Mouse (Mus musculus): ENCODE results near the gene Slc29a2. TPM values are rescaled to one million over a fixed set of nuclear protein-coding genes. Genes with fewer than 3 reads are reported as not detected.

Gene Slc29a2
- polyA plus RNA-seq, 1 experiment from 2014 or later, result 1.7 TPM

DNA sequence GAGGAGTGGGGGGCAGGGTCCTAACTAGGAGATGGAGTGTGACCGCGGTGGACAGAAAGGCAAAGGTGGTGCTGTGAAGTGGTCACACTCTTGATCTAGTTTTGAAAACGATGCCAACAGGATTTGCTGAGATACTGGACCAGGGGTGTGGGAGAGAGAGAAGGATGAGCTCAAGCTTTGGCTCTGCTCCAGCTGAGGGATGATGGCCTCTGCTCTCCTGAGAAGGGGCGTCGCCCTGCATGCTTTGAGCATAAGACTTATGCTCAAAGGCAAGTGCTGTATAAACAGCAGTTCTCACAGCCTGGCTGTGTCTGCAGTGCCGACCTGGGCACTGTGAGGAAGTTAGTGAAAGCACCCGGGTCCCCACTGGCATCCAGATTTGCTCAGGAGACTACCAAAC lies 41.4 kb downstream of the Slc29a2 start:
- 0 out of 2 replicates have a peak overlapping the region, but pooled peaks have one; percentile 20 for H3K27ac ChIP-seq (replicated peaks)
- TF ChIP-seq CTCF (IDR thresholded peaks at IDR 0.05; ENCODE audit: low read depth), result no peak
- no peak for TF ChIP-seq EP300 (optimal IDR thresholded peaks at IDR 0.05)
- no peaks in the 10 kb centered on the region; the same call in 1 of the 2 replicates for H3K27me3 ChIP-seq (ENCODE audit: control insufficient read depth, insufficient read depth, low read length)
- ATAC-seq (ENCODE audit: low FRiP score, low TSS enrichment) (no peak), DNase-seq (ENCODE audit: low spot score) (no peak)
- no peaks in the 10 kb centered on the region for H3K36me3 ChIP-seq (ENCODE audit: control insufficient read depth, insufficient read depth, low read length)
- no peak overlapping the region for H3K4me2 ChIP-seq (replicated peaks; ENCODE audit: low read depth)
- H3K9ac ChIP-seq (ENCODE audit: low read length), result no peak overlapping the region
- 36% methylated on average over 7 of the region's 7 CpGs for WGBS
- peaks cover 14% of the 10 kb centered on the region; the same call in 1 of the 2 replicates for H3K4me1 ChIP-seq (replicated peaks; ENCODE audit: control insufficient read depth, insufficient read depth)
- H3K4me3 ChIP-seq (ENCODE audit: low read depth, low read length), result no peak overlapping the region
- no peaks in the 10 kb centered on the region for H3K9me3 ChIP-seq (ENCODE audit: control insufficient read depth, low read length)

DNA sequence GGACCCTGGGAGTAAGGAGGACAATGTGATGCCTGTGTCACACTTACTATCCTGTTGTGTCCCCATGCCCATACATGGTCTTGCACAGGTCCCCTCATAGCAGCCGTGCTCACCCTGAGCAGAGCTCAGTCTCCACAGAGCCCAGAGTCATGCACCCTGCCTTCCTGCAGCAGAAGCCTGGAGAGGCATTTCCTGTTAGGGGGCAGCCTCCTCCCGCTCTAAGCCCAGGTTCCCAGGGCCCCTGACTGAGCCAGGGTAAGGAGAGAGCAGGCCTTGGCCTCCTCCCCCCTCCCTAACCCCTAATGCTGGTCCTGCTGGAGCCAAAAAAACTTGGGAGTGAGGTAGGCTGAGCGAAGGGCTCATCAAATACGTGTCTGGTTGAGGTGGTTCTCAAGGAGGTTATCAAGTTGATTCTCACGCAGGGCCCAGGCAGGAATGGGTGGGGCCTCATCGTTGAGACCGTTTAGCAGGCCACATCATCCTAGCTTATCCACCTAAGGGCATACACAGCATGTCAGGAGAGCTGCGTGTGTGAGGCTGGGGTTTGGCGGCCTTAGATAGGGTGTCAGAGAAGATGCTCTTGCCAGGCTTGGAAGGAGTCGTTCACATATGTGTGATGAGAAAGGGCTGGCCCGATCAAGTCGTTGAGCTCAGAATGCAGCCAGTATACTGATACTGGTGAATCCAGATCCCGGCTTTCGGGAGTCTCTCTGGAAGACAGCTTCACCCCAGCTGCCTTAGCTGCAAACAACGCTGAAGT lies 43.6 kb downstream of the Slc29a2 start:
- Histone ChIP-seq H3K4me3 (ENCODE audit: low read depth, low read length) (peak overlapping the region; percentile 60), H3K36me3 (ENCODE audit: control insufficient read depth, insufficient read depth, low read length) (no peaks in the 10 kb centered on the region), H3K27ac (replicated peaks) (peak overlapping the region; percentile 93), H3K9me3 (ENCODE audit: control insufficient read depth, low read length) (no peaks in the 10 kb centered on the region), H3K4me2 (replicated peaks; ENCODE audit: low read depth) (peak overlapping the region; percentile 73), H3K27me3 (ENCODE audit: control insufficient read depth, insufficient read depth, low read length) (no peaks in the 10 kb centered on the region; the same call in 1 of the 2 replicates), H3K4me1 (replicated peaks; ENCODE audit: control insufficient read depth, insufficient read depth) (peaks cover 9% of the 10 kb centered on the region; the same call in 1 of the 2 replicates), H3K9ac (ENCODE audit: low read length) (peak overlapping the region; percentile 41)
- WGBS, result 4% methylated on average over 15 of the region's 15 CpGs
- DNase-seq (ENCODE audit: low spot score), result no peak
- TF ChIP-seq EP300 (optimal IDR thresholded peaks at IDR 0.05) (no peak), CTCF (IDR thresholded peaks at IDR 0.05; ENCODE audit: low read depth) (no peak)
- ATAC-seq (ENCODE audit: low FRiP score, low TSS enrichment), result peak; percentile 3; the same call in 1 of the 2 replicates

DNA sequence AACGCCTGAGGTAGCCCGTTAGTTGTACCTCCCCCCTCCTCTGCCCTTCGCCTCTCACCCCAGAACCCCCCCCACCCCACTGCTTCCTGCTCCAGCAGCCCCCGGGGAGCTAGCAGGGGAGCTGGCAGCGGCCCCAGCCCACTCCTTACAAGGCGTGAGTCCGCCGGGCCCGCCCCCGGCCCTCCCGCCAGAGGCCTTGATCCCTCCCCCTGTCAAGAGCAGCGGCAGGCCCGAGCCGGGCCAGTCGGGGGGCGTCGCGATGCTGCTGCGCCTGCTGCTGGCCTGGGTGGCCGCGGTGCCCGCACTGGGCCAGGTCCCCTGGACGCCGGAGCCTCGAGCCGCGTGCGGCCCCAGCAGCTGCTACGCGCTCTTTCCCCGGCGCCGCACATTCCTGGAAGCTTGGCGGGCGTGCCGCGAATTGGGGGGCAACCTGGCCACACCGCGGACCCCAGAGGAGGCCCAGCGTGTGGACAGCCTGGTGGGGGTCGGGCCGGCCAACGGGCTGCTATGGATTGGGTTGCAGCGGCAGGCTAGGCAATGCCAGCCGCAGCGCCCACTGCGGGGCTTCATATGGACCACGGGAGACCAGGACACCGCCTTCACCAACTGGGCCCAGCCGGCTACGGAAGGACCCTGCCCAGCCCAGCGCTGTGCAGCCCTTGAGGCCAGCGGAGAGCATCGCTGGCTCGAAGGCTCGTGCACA lies 44.4 kb downstream of the Slc29a2 start, which contains the start of gene Cd248:
Gene Cd248, plus strand, starts transcription at position 212 of the 703 bp plus-strand sequence.
- peak within 1 kb of the TSS; percentile 93 for H3K27ac ChIP-seq (replicated peaks)
- WGBS, result 1% methylated on average over 52 of the region's 56 CpGs

DNA sequence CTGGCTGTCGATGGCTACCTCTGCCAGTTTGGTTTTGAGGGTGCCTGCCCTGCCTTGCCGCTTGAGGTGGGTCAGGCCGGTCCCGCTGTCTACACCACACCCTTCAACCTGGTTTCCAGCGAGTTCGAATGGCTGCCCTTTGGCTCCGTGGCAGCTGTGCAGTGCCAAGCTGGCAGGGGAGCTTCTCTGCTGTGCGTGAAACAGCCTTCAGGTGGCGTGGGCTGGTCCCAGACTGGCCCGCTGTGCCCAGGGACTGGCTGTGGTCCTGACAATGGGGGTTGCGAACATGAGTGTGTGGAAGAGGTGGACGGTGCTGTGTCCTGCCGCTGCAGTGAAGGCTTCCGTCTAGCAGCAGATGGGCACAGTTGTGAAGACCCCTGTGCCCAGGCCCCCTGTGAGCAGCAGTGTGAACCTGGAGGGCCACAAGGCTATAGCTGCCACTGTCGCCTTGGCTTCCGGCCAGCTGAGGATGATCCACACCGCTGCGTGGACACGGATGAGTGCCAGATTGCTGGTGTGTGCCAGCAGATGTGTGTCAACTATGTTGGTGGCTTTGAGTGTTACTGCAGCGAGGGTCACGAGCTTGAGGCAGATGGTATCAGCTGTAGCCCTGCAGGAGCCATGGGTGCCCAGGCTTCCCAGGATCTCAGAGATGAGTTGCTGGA lies 45.0 kb downstream of the Slc29a2 start:
- no peak for DNase-seq (ENCODE audit: low spot score)
- Histone ChIP-seq H3K36me3 (ENCODE audit: control insufficient read depth, insufficient read depth, low read length) (no peaks in the 10 kb centered on the region), H3K4me3 (ENCODE audit: low read depth, low read length) (peak overlapping the region; percentile 60), H3K9me3 (ENCODE audit: control insufficient read depth, low read length) (no peaks in the 10 kb centered on the region), H3K27me3 (ENCODE audit: control insufficient read depth, insufficient read depth, low read length) (no peaks in the 10 kb centered on the region; the same call in 1 of the 2 replicates), H3K9ac (ENCODE audit: low read length) (peak overlapping the region; percentile 68), H3K27ac (replicated peaks) (peak overlapping the region; percentile 93), H3K4me2 (replicated peaks; ENCODE audit: low read depth) (peak overlapping the region; percentile 73), H3K4me1 (replicated peaks; ENCODE audit: control insufficient read depth, insufficient read depth) (peaks cover 9% of the 10 kb centered on the region; the same call in 1 of the 2 replicates)
- WGBS, result 29% methylated on average over 21 of the region's 21 CpGs
- no peak for TF ChIP-seq EP300 (optimal IDR thresholded peaks at IDR 0.05)
- TF ChIP-seq CTCF (IDR thresholded peaks at IDR 0.05; ENCODE audit: low read depth), result peak; percentile 23; the same call in 1 of the 2 replicates
- no peak for ATAC-seq (ENCODE audit: low FRiP score, low TSS enrichment)

More for the DNA sequence above, 44.4 kb downstream of the Slc29a2 start, which contains the start of gene Cd248:
- H3K27me3 ChIP-seq (ENCODE audit: control insufficient read depth, insufficient read depth, low read length), result no peaks in the 10 kb centered on the region; the same call in 1 of the 2 replicates
- peak within 1 kb of the TSS; percentile 68 for H3K9ac ChIP-seq (ENCODE audit: low read length)
- peaks cover 9% of the 10 kb centered on the region; the same call in 1 of the 2 replicates for H3K4me1 ChIP-seq (replicated peaks; ENCODE audit: control insufficient read depth, insufficient read depth)
- TF ChIP-seq CTCF (IDR thresholded peaks at IDR 0.05; ENCODE audit: low read depth), result no peak
- no peak for TF ChIP-seq EP300 (optimal IDR thresholded peaks at IDR 0.05)
- H3K36me3 ChIP-seq (ENCODE audit: control insufficient read depth, insufficient read depth, low read length), result no peaks in the 10 kb centered on the region
- H3K4me2 ChIP-seq (replicated peaks; ENCODE audit: low read depth), result peak within 1 kb of the TSS; percentile 73
- H3K4me3 ChIP-seq (ENCODE audit: low read depth, low read length), result peak within 1 kb of the TSS; percentile 60
- peak; percentile 70 for DNase-seq (ENCODE audit: low spot score)
- peak; percentile 46; the same call in 1 of the 2 replicates for ATAC-seq (ENCODE audit: low FRiP score, low TSS enrichment)
- H3K9me3 ChIP-seq (ENCODE audit: control insufficient read depth, low read length), result no peaks in the 10 kb centered on the region

DNA sequence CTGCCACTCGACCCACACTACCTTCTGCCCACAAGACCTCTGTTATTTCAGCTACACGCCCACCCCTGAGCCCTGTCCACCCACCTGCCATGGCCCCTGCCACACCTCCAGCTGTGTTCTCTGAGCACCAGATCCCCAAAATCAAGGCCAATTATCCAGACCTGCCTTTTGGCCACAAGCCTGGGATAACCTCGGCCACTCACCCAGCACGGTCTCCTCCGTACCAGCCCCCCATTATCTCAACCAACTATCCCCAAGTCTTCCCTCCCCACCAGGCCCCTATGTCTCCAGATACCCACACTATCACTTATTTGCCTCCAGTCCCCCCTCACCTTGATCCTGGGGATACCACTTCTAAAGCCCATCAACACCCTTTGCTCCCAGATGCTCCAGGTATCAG lies 45.8 kb downstream of the Slc29a2 start:
- WGBS, result 84% methylated on average over 5 of the region's 5 CpGs
- peaks cover 9% of the 10 kb centered on the region; the same call in 1 of the 2 replicates for H3K4me1 ChIP-seq (replicated peaks; ENCODE audit: control insufficient read depth, insufficient read depth)
- H3K36me3 ChIP-seq (ENCODE audit: control insufficient read depth, insufficient read depth, low read length), result no peaks in the 10 kb centered on the region
- no peaks in the 10 kb centered on the region; the same call in 1 of the 2 replicates for H3K27me3 ChIP-seq (ENCODE audit: control insufficient read depth, insufficient read depth, low read length)
- TF ChIP-seq CTCF (IDR thresholded peaks at IDR 0.05; ENCODE audit: low read depth), result no peak
- TF ChIP-seq EP300 (optimal IDR thresholded peaks at IDR 0.05), result no peak
- peak overlapping the region; percentile 73 for H3K4me2 ChIP-seq (replicated peaks; ENCODE audit: low read depth)
- peak overlapping the region; percentile 68; the same call in 1 of the 2 replicates for H3K9ac ChIP-seq (ENCODE audit: low read length)
- no peak overlapping the region for H3K27ac ChIP-seq (replicated peaks)
- no peak for DNase-seq (ENCODE audit: low spot score)
- H3K9me3 ChIP-seq (ENCODE audit: control insufficient read depth, low read length), result no peaks in the 10 kb centered on the region
- no peak for ATAC-seq (ENCODE audit: low FRiP score, low TSS enrichment)
- H3K4me3 ChIP-seq (ENCODE audit: low read depth, low read length), result peak overlapping the region; percentile 60
